Mouse (Mus musculus) embryonic fibroblast, embryonic 13.5 days (primary cell): Measurements from ENCODE around the gene Gm11985. TPM values are rescaled to one million over a fixed set of nuclear protein-coding genes. Genes with fewer than 3 reads are reported as not detected.

Source experiments
- H3K27ac ChIP-seq: 2 replicates; pipeline ENCODE4 v1.5.1; 2012; ENCODE audit warnings: low read length, control low read depth, inconsistent platforms; ENCODE audit not compliant: insufficient read depth
- H3K4me1 ChIP-seq: 2 replicates; pipeline ENCODE4 v1.6.1; 2011; ENCODE audit warnings: low read length; ENCODE audit not compliant: control insufficient read depth, insufficient read depth
- H3K4me3 ChIP-seq: 2 replicates; pipeline ENCODE4 v1.5.1; 2011; ENCODE audit warnings: mild to moderate bottlenecking, control low read depth, low read length; ENCODE audit not compliant: insufficient read depth
- CTCF ChIP-seq: IDR thresholded peaks from 2 replicates; pipeline ENCODE4 v1.5.1; 2011; ENCODE audit warnings: mild to moderate bottlenecking, control low read depth, low read length, moderate library complexity, borderline replicate concordance; ENCODE audit not compliant: insufficient read depth
- POLR2A ChIP-seq: IDR thresholded peaks from 2 replicates; pipeline ENCODE4 v1.6.1; 2011; ENCODE audit warnings: low read depth, mild to moderate bottlenecking, control low read depth, low read length, moderate library complexity
- polyA plus RNA-seq: library from polyadenylated mRNA; stranded (reverse); fragments of >200 nt; gene quantifications from 2 replicates; pipeline ENCODE4 v1.2.4, GENCODE M21; 2011; ENCODE audit warnings: low read depth; ENCODE audit not compliant: missing spikeins, insufficient read length

Gene Gm11985
- polyA plus RNA-seq, result not detected in 2 replicates

DNA sequence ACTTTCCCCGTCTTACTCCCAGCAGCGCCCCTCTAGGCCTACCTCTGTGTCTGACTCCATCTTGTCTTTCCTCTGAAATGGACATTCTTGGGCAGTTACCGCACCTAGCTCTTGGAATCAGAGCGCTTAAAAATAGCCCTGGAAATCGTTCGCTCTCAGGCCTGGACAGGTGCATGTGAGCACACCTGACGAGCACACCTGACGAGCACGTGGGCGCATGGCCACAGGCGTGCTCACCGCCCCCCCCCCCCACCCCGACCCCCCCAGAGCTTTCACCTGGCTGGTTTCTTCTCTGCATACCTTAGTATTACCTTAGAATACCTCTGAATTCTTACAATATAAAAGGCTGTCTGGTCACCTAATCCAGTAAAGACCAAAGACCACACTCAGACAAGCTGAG is at the start of gene Gm11985:
Gene Gm11985, minus strand, starts transcription at position 101 of the 400 bp plus-strand sequence.
- no peaks in the 10 kb centered on the region for H3K4me1 ChIP-seq
- H3K27ac ChIP-seq, result no peak within 1 kb of the TSS
- TF ChIP-seq CTCF, result no peak
- no peak for TF ChIP-seq POLR2A
- H3K4me3 ChIP-seq, result no peak within 1 kb of the TSS

GRCm38 (mm10) chr11:7237712-7238111 is 49.3 kb upstream of the Gm11985 start:
- Histone ChIP-seq H3K4me1 (peaks cover 17% of the 10 kb centered on the region), H3K27ac (peak overlapping the region; percentile 32), H3K4me3 (no peak overlapping the region)
- TF ChIP-seq CTCF (no peak), POLR2A (no peak)

- Histone ChIP-seq H3K4me3 (no peak overlapping the region), H3K4me1 (peaks cover 17% of the 10 kb centered on the region), H3K27ac (no peak overlapping the region)
- no peak for TF ChIP-seq CTCF
- TF ChIP-seq POLR2A, result no peak
These were observed 48.4 kb upstream of the Gm11985 start for GRCm38 (mm10) chr11:7236751-7237150.

GRCm38 (mm10) chr11:7234981-7235609 is 46.7 kb upstream of the Gm11985 start:
- peaks cover 17% of the 10 kb centered on the region for H3K4me1 ChIP-seq
- TF ChIP-seq POLR2A (no peak), CTCF (no peak)
- no peak overlapping the region for H3K4me3 ChIP-seq
- 0 out of 2 replicates have a peak overlapping the region, but pooled peaks have one; percentile 15 for H3K27ac ChIP-seq

DNA sequence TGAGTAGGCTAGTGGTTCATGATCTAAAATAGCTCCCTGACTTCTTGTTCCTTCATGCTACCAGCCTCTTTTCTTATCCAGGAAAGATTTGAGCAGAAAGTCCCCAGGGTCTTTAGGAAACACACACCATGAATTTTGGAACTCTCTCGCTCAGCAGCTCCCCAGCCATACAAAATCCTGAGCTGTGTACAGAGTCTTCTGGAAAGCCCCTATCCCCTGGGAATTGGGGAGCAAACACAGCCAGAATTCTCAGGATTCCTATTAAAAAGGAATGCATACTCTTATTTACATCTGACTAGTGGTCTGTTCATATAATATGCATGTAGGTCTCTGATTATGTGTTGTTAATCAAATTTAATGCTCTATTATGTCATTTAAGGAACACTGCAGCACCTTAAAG is 46.1 kb upstream of the Gm11985 start:
- peaks cover 17% of the 10 kb centered on the region for H3K4me1 ChIP-seq
- TF ChIP-seq CTCF (no peak), POLR2A (no peak)
- H3K4me3 ChIP-seq, result no peak overlapping the region
- 0 out of 2 replicates have a peak overlapping the region, but pooled peaks have one; percentile 15 for H3K27ac ChIP-seq

DNA sequence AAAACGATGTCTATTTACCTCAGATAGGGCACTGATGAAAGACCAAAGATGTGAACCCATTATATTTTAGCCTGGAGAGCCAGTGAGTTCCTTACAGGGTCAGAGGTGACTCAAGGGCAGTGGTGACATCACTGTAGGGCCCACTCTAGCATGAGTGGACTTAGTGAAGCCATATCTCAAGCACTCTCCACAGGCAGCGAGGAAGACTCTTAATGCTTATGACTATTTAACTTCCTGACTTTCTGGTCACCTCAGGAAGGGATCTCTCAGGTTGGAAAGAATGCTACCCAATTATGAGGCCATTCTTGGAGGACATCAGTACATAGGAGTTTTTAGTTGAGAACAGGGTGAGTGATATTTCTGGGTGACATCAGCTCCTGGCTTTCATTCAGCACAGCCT is 45.0 kb upstream of the Gm11985 start:
- peaks cover 12% of the 10 kb centered on the region for H3K4me1 ChIP-seq
- no peak overlapping the region for H3K4me3 ChIP-seq
- no peak overlapping the region for H3K27ac ChIP-seq
- TF ChIP-seq CTCF (no peak), POLR2A (no peak)

DNA sequence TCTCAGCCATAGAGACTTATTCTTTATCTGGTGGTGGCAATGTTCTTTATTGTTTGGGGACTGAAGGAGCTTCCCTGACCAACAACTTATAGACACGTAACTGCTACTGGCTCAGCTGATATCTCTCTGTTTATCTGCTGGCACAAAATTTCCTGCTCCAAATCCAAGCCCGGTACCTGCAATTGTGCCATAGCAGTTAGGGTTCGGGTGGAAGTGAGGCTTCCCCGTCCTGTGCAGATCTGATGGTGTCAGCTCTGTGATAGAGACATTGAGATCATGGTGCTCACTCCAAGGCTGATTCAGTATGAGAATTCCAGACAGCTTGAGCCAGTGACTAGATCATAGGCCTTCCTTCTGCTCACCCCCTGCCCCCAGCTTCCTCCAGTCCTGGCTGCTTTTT is 43.6 kb upstream of the Gm11985 start:
- H3K4me3 ChIP-seq, result no peak overlapping the region
- peaks cover 6% of the 10 kb centered on the region for H3K4me1 ChIP-seq
- H3K27ac ChIP-seq, result no peak overlapping the region
- TF ChIP-seq POLR2A, result no peak
- TF ChIP-seq CTCF, result no peak

GRCm38 (mm10) chr11:7230000-7230399 is 41.6 kb upstream of the Gm11985 start:
- Histone ChIP-seq H3K4me3 (no peak overlapping the region), H3K4me1 (peaks cover 9% of the 10 kb centered on the region), H3K27ac (no peak overlapping the region)
- TF ChIP-seq POLR2A (no peak), CTCF (no peak)

GRCm38 (mm10) chr11:7228107-7228506 is 39.7 kb upstream of the Gm11985 start:
- H3K4me1 ChIP-seq, result peaks cover 2% of the 10 kb centered on the region; the same call in 1 of the 2 replicates
- H3K4me3 ChIP-seq, result no peak overlapping the region
- TF ChIP-seq CTCF (no peak), POLR2A (no peak)
- no peak overlapping the region for H3K27ac ChIP-seq

- peaks cover 2% of the 10 kb centered on the region; the same call in 1 of the 2 replicates for H3K4me1 ChIP-seq
- H3K4me3 ChIP-seq, result no peak overlapping the region
- H3K27ac ChIP-seq, result no peak overlapping the region
- TF ChIP-seq POLR2A (no peak), CTCF (no peak)
These were observed 38.6 kb upstream of the Gm11985 start for GRCm38 (mm10) chr11:7226810-7227550.
